Mouse (Mus musculus) bone marrow macrophage, adult 2 months (primary cell): ENCODE results near the gene Il9r. TPM values are rescaled to one million over a fixed set of nuclear protein-coding genes. Genes with fewer than 3 reads are reported as not detected.

ENCODE experiments used
- H3K27ac ChIP-seq: 2 replicates; pipeline ENCODE4 v1.5.1; 2012; ENCODE audit warnings: low read depth, low read length; ENCODE audit not compliant: insufficient read depth
- H3K4me1 ChIP-seq: 2 replicates; pipeline ENCODE4 v1.6.1; 2012; ENCODE audit warnings: low read length; ENCODE audit not compliant: control insufficient read depth, insufficient read depth
- H3K4me3 ChIP-seq: 2 replicates; pipeline ENCODE4 v1.5.1; 2012; ENCODE audit warnings: mild to moderate bottlenecking, low read length, moderate library complexity; ENCODE audit not compliant: insufficient read depth
- CTCF ChIP-seq: IDR thresholded peaks from 2 replicates; pipeline ENCODE4 v1.5.1; 2012; ENCODE audit warnings: low read depth, mild to moderate bottlenecking, low read length, moderate library complexity
- POLR2A ChIP-seq: IDR thresholded peaks from 2 replicates; pipeline ENCODE4 v1.6.1; 2012; ENCODE audit warnings: mild to moderate bottlenecking, low read depth, low read length, borderline replicate concordance
- polyA plus RNA-seq: library from polyadenylated mRNA; stranded (reverse); fragments of >200 nt; gene quantifications from 2 replicates; pipeline ENCODE4 v1.2.4, GENCODE M21; 2012; ENCODE audit not compliant: missing spikeins, insufficient read depth, insufficient read length

The Il9r gene
- polyA plus RNA-seq, 1 experiment = not detected

DNA sequence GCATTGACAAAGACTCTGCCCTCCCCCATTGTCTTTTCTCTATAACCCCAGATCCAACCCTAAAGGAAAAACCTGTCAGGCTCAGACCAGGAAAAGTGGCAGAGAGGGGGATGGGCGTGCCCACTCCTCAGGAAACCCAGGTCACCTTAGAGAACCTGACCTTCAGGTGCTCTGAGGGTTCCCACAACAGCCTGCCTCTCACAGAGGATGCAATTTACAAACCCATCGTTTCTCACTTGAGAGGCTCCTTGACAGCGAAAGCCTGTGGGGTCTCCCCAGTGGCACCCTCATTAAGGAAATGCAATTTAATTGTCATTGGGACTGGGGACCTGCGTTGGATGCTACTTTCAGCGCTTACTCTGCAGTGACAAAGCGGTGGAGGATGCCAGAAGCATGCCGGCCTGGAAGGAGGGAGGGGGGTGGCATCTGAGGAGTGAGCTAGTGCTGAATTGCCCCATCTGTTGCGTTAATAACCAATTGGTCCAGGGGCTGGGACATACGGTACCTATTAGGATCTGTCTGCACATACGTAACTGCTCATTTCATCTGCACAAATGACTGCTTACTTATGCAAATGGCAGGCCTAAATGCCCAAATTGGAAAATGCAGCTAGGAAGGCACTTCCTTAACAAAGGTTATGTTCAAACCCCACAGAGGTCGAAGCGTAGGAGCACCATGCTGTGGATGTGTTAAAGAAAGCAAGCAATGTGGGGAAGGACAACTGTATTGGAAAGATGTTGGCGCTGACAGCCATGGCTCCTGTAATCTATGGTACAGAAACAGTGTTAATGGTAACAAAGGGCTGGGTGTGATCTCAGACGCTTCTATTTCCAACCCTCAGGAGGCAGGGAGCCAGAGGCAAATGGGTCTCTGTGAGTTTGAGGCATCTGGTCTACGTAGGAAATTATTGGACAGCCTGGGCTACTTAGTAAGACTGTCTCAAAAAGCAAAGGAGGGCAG lies 58.2 kb downstream of the Il9r start:
- Histone ChIP-seq H3K4me3 (no peak overlapping the region), H3K27ac (no peak overlapping the region), H3K4me1 (no peaks in the 10 kb centered on the region)
- TF ChIP-seq CTCF (no peak), POLR2A (no peak)

DNA sequence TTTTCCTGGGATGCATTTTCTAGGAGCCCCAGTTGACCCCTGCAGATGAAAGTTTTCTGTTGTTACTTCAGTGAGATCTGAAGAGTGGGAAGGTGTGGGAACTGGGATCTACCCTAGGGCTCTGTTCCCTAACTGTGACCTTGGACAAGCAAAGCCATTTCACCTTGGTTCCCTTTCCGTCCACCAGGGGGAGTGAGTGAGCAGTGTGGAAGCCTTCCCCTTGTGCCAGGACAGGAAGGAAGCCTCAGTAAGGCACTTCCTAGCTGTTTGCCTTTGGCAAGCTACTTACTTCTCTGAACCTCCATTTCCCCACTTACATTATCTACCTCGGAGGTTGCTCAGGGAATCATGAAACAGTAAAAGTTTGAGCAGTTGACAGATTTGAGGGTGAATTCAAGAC lies 59.0 kb downstream of the Il9r start:
- no peak overlapping the region for H3K27ac ChIP-seq
- H3K4me1 ChIP-seq = no peaks in the 10 kb centered on the region
- H3K4me3 ChIP-seq = no peak overlapping the region
- TF ChIP-seq CTCF = peak; percentile 77
- no peak for TF ChIP-seq POLR2A

DNA sequence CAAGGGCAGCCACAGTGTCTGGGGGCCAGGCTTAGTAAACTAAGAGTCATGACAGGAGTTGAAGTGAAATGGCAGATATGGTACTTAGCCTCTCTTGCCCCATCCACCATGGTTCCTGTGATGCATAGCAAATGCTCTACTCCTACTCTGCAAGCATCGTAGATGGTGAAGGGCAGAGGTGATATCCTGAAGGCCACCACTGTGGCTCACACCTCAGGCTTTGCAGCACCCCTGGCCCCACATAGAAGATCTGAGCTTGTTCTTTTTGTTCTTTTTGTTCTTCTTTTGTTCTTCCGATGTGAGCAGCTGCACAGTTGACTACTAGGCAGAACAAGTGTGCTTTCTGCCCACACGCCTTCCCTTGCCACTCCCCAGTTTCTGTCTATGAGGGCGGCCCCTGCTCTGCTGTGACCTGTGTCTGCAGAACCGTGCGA lies 60.5 kb downstream of the Il9r start:
- Histone ChIP-seq H3K4me3 (no peak overlapping the region), H3K27ac (no peak overlapping the region), H3K4me1 (no peaks in the 10 kb centered on the region)
- TF ChIP-seq CTCF = no peak
- no peak for TF ChIP-seq POLR2A

DNA sequence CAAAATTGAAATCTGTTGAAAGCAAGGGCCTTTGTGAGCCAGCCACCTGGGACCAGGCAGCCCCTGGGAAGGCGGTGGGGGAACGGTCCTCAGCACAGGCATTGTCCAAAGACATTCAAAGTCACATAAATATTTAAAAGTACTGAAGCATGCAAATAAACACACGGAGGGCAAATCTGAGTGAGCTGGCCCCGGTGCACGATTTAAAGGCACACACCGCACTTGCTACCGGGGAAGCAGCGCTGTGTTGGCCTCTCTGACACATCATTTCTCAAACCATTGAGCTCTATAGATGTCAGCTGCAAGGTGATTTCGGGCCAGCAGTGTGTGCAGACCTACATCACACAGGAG lies 61.5 kb downstream of the Il9r start:
- no peak for TF ChIP-seq CTCF
- TF ChIP-seq POLR2A = no peak
- Histone ChIP-seq H3K27ac (no peak overlapping the region), H3K4me1 (no peaks in the 10 kb centered on the region), H3K4me3 (no peak overlapping the region)

DNA sequence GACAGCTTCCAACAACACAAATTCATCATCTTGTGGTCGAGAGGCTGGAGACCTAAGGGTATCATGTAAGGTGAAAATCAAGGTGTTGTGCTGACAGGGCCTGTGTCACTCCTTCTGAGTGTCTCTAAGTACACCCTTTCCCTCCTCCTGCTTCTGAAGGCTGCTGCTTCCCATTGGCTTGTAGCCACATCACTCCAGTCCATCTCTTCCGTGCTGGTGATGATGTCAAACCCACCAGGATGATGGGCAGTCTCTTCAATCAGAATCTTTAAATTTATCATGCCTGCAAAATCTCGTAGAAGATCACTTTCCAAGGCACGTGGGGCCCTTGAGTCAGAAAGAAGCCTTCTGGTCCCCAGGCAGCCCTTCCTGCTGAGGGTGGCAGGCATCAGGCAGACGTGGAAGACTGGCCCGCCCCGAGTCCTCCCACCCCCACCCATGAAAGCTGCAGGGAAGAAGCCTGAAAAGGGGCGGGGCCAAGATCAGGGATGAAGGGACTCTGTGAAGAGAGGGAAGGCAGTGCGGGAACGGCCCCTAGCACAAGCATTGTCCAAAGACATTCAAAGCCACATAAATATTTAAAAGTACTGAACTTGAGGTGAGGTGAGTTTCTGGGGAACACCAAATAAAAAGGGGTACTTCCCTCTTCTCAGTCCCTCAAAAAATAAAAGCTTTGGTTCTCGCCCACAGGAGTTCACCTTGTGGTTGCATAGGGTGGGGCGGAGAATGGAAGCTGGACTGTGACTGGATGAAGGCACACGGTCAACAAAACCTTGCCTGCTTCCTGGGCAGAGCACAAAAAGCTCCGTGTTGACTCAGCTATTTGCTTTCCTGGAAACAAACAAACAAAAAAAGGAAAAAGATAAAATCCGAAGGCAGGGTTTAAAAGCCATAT lies 62.1 kb downstream of the Il9r start:
- no peak overlapping the region for H3K4me3 ChIP-seq
- no peaks in the 10 kb centered on the region for H3K4me1 ChIP-seq
- no peak for TF ChIP-seq CTCF
- TF ChIP-seq POLR2A = no peak
- H3K27ac ChIP-seq = no peak overlapping the region

Other genes starting within 250 kb of the Il9r start
- not detected in 2 replicates for gene 4930524B15Rik, start 234.7 kb downstream of the Il9r start, polyA plus RNA-seq
- not detected in 2 replicates for gene Nsg2, start 199.8 kb downstream of the Il9r start, polyA plus RNA-seq
- gene Snrnp25, start 5.1 kb upstream of the Il9r start, polyA plus RNA-seq = 29.6 and 40.2 TPM in 2 replicates
- gene Rhbdf1, start 22.0 kb upstream of the Il9r start, polyA plus RNA-seq = 3.4 and 4.7 TPM in 2 replicates
- 13.8 and 15.3 TPM in 2 replicates for gene Mpg, start 26.2 kb upstream of the Il9r start, polyA plus RNA-seq
- gene Nprl3, start 67.4 kb upstream of the Il9r start, polyA plus RNA-seq = 14.2 and 18.5 TPM in 2 replicates
- gene Hba-x, start 76.1 kb upstream of the Il9r start, polyA plus RNA-seq = not detected in 2 replicates
- gene Hba-a1, start 83.2 kb upstream of the Il9r start, polyA plus RNA-seq = not detected in 2 replicates
- gene Hbq1b, start 86.7 kb upstream of the Il9r start, polyA plus RNA-seq = not detected in 2 replicates
- gene Hba-a2, start 96.2 kb upstream of the Il9r start, polyA plus RNA-seq = 1.4 TPM in 1 of 2 replicates, not detected in the other
- gene Hbq1a, start 99.8 kb upstream of the Il9r start, polyA plus RNA-seq = not detected in 2 replicates
- gene Sh3pxd2b, start 147.5 kb upstream of the Il9r start, polyA plus RNA-seq = 54.6 and 64.9 TPM in 2 replicates